Mouse (Mus musculus) embryonic facial prominence, embryonic 13.5 days (tissue): ENCODE measurements around the gene Adprh. TPM values are rescaled to one million over a fixed set of nuclear protein-coding genes. Genes with fewer than 3 reads are reported as not detected.

Experiments
- ATAC-seq: fragments of 200-750 bp; cut with Nextera tagmentation; 2 replicates; pipeline ENCODE4 v1.8.0; 2017; ENCODE audit warnings: low read depth; ENCODE audit not compliant: insufficient number of reproducible peaks, insufficient read depth, low FRiP score, low TSS enrichment
- H3K27ac ChIP-seq: fragments of 300-500 bp; sonication (generic); 2 replicates; pipeline ENCODE4 v1.5.1; 2015; ENCODE audit warnings: moderate library complexity, mild to moderate bottlenecking, inconsistent platforms
- H3K27me3 ChIP-seq: fragments of 300-500 bp; sonication (generic); 2 replicates; pipeline ENCODE4 v1.6.1; 2015; ENCODE audit warnings: mild to moderate bottlenecking, inconsistent platforms
- H3K36me3 ChIP-seq: fragments of 300-500 bp; sonication (generic); 2 replicates; pipeline ENCODE4 v1.6.1; 2015; ENCODE audit warnings: mild to moderate bottlenecking, inconsistent platforms
- H3K4me1 ChIP-seq: fragments of 300-500 bp; sonication (generic); 2 replicates; pipeline ENCODE4 v1.6.1; 2015; ENCODE audit warnings: inconsistent platforms
- H3K4me2 ChIP-seq: fragments of 300-500 bp; sonication (generic); 2 replicates; pipeline ENCODE4 v1.6.1; 2015; ENCODE audit warnings: moderate library complexity, mild to moderate bottlenecking, inconsistent platforms
- H3K4me3 ChIP-seq: fragments of 300-500 bp; sonication (generic); 2 replicates; pipeline ENCODE4 v1.5.1; 2015; ENCODE audit warnings: mild to moderate bottlenecking, inconsistent platforms
- H3K9ac ChIP-seq: fragments of 300-500 bp; sonication (generic); 2 replicates; pipeline ENCODE4 v1.6.1; 2015; ENCODE audit warnings: mild to moderate bottlenecking, inconsistent platforms
- H3K9me3 ChIP-seq: fragments of 300-500 bp; sonication (generic); 2 replicates; pipeline ENCODE4 v1.6.1; 2016; ENCODE audit warnings: inconsistent platforms
- WGBS: fragments of 180-500 bp; shearing (Covaris S2); methylation state at CpG from one replicate; pipeline ENCODE4 v1.1.7; 2015; ENCODE audit warnings: mixed read lengths; 5-methylcytosine and 5-hydroxymethylcytosine counted together
- polyA plus RNA-seq: library from polyadenylated mRNA; unstranded; fragments of >200 nt; fragmentation: Nextera tagmentation; extraction: Ambion mirVana; gene quantifications from 2 replicates; pipeline ENCODE4 v1.2.1, GENCODE M21; 2015

Gene Adprh
- polyA plus RNA-seq, 1 experiment from 2014 or later: 138 TPM

- Histone ChIP-seq H3K36me3 (no peaks in the 10 kb centered on the region), H3K9me3 (no peaks in the 10 kb centered on the region), H3K4me2 (peak overlapping the region; percentile 60), H3K27ac (peak overlapping the region; percentile 79), H3K4me1 (peaks cover 25% of the 10 kb centered on the region), H3K9ac (peak overlapping the region; percentile 61), H3K27me3 (no peaks in the 10 kb centered on the region), H3K4me3 (peak overlapping the region; percentile 31)
- 76% methylated on average over 9 of the region's 9 CpGs for WGBS
- ATAC-seq: 0 out of 2 replicates have a peak, but pooled peaks have one; percentile 28
Observed at GRCm38 (mm10) chr16:38400311-38400960, 52.1 kb downstream of the Adprh start.

GRCm38 (mm10) chr16:38399531-38400231 lies 52.8 kb downstream of the Adprh start:
- peak; percentile 84 for ATAC-seq
- 8% methylated on average over 17 of the region's 17 CpGs for WGBS
- no peaks in the 10 kb centered on the region for H3K27me3 ChIP-seq
- H3K4me3 ChIP-seq: peak overlapping the region; percentile 31
- peaks cover 29% of the 10 kb centered on the region for H3K4me1 ChIP-seq
- no peaks in the 10 kb centered on the region for H3K36me3 ChIP-seq
- no peaks in the 10 kb centered on the region for H3K9me3 ChIP-seq
- H3K9ac ChIP-seq: peak overlapping the region; percentile 61
- peak overlapping the region; percentile 60 for H3K4me2 ChIP-seq
- H3K27ac ChIP-seq: peak overlapping the region; percentile 79

GRCm38 (mm10) chr16:38399076-38399475 lies 53.4 kb downstream of the Adprh start:
- 63% methylated on average over 3 of the region's 3 CpGs for WGBS
- H3K4me3 ChIP-seq: no peak overlapping the region
- no peak for ATAC-seq
- no peaks in the 10 kb centered on the region for H3K36me3 ChIP-seq
- H3K27ac ChIP-seq: peak overlapping the region; percentile 79
- H3K4me2 ChIP-seq: peak overlapping the region; percentile 60
- peaks cover 32% of the 10 kb centered on the region for H3K4me1 ChIP-seq
- H3K9ac ChIP-seq: peak overlapping the region; percentile 61
- no peaks in the 10 kb centered on the region for H3K27me3 ChIP-seq
- no peaks in the 10 kb centered on the region for H3K9me3 ChIP-seq

- H3K9me3 ChIP-seq: no peaks in the 10 kb centered on the region
Observed at GRCm38 (mm10) chr16:38398266-38398665, 54.2 kb downstream of the Adprh start.

GRCm38 (mm10) chr16:38396155-38396554 lies 56.3 kb downstream of the Adprh start:
- Histone ChIP-seq H3K9ac (no peak overlapping the region), H3K9me3 (no peaks in the 10 kb centered on the region), H3K27ac (peak overlapping the region; percentile 45; the same call in 1 of the 2 replicates), H3K4me3 (no peak overlapping the region), H3K4me1 (peaks cover 33% of the 10 kb centered on the region), H3K4me2 (peak overlapping the region; percentile 19; the same call in 1 of the 2 replicates), H3K27me3 (no peaks in the 10 kb centered on the region), H3K36me3 (no peaks in the 10 kb centered on the region)
- 32% methylated on average over 13 of the region's 13 CpGs for WGBS
- no peak for ATAC-seq

More at GRCm38 (mm10) chr16:38398266-38398665, 54.2 kb downstream of the Adprh start:
- H3K27ac ChIP-seq: no peak overlapping the region
- no peak for ATAC-seq
- H3K27me3 ChIP-seq: no peaks in the 10 kb centered on the region
- 88% methylated on average over 6 of the region's 6 CpGs for WGBS
- no peak overlapping the region for H3K9ac ChIP-seq
- H3K36me3 ChIP-seq: no peaks in the 10 kb centered on the region
- H3K4me3 ChIP-seq: no peak overlapping the region
- peaks cover 33% of the 10 kb centered on the region for H3K4me1 ChIP-seq
- H3K4me2 ChIP-seq: no peak overlapping the region

GRCm38 (mm10) chr16:38395060-38395730 lies 57.3 kb downstream of the Adprh start:
- H3K36me3 ChIP-seq: no peaks in the 10 kb centered on the region
- 67% methylated on average over 6 of the region's 6 CpGs for WGBS
- no peaks in the 10 kb centered on the region for H3K27me3 ChIP-seq
- no peak overlapping the region for H3K4me2 ChIP-seq
- no peak for ATAC-seq
- no peaks in the 10 kb centered on the region for H3K9me3 ChIP-seq
- no peak overlapping the region for H3K27ac ChIP-seq
- H3K4me1 ChIP-seq: peaks cover 29% of the 10 kb centered on the region
- no peak overlapping the region for H3K9ac ChIP-seq
- H3K4me3 ChIP-seq: no peak overlapping the region

GRCm38 (mm10) chr16:38394191-38394618 lies 58.3 kb downstream of the Adprh start:
- Histone ChIP-seq H3K27ac (no peak overlapping the region), H3K27me3 (no peaks in the 10 kb centered on the region), H3K36me3 (no peaks in the 10 kb centered on the region), H3K4me1 (peaks cover 20% of the 10 kb centered on the region), H3K4me3 (no peak overlapping the region), H3K9ac (no peak overlapping the region), H3K9me3 (no peaks in the 10 kb centered on the region), H3K4me2 (no peak overlapping the region)
- WGBS: 82% methylated on average over 8 of the region's 8 CpGs
- no peak for ATAC-seq

Other genes starting within 250 kb of the Adprh start
- 0.10 TPM in 1 of 2 replicates, not detected in the other for gene Nr1i2, start 157.9 kb downstream of the Adprh start, polyA plus RNA-seq
- 0.08 and 0.52 TPM in 2 replicates for gene Maats1, start 110.6 kb downstream of the Adprh start, polyA plus RNA-seq
- 104 and 105 TPM in 2 replicates for gene Cox17, start 105.7 kb downstream of the Adprh start, polyA plus RNA-seq
- gene Gm21987, start 105.7 kb downstream of the Adprh start, polyA plus RNA-seq: not detected in 2 replicates
- gene Popdc2, start 90.5 kb downstream of the Adprh start, polyA plus RNA-seq: 1.6 and 2.1 TPM in 2 replicates
- gene Pla1a, start 19.6 kb downstream of the Adprh start, polyA plus RNA-seq: 0.20 and 0.69 TPM in 2 replicates
- 0.37 and 0.44 TPM in 2 replicates for gene Cd80, start 2.9 kb upstream of the Adprh start, polyA plus RNA-seq
- 31.3 and 32.1 TPM in 2 replicates for gene Timmdc1, start 70.0 kb upstream of the Adprh start, polyA plus RNA-seq
- 80.3 and 83.6 TPM in 2 replicates for gene Poglut1, start 97.6 kb upstream of the Adprh start, polyA plus RNA-seq
- gene Tmem39a, start 106.0 kb upstream of the Adprh start, polyA plus RNA-seq: 126 and 139 TPM in 2 replicates